Mouse (Mus musculus) c-Kit-positive CD71-negative TER-119-negative erythroid progenitor cells, embryonic 14.5 days (primary cell): Measurements from ENCODE around the gene Urb2.
"Not testable (repeated sequence)": the region's sequence is repeated elsewhere in the genome, so short reads cannot be mapped to it uniquely, and the experiment has no call there.

Experiments
- DNase-seq: peaks from one replicate; pipeline ENCODE4 v3.0.0-alpha.2; 2013; ENCODE audit warnings: low read depth

Urb2 gene

DNA sequence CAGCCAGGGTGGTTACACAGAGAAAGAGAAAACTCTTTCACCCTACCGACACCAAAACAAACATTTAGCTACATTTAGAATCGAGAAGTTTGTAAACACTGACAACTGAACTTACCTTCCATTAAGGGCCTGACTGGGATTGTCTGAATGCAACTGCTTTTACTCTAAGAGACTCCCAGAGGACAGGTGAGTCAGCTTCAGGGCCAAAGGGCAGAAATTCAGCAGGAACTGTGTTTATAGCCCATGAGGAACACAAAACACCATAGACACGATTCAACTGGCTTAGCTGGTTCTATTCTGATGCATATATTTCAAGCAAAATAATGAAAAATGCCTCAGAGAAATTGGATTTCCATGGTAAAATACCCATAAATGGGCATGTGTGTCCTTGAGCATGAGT is 6.6 kb upstream of the Urb2 start:
- no peak for DNase-seq

DNA sequence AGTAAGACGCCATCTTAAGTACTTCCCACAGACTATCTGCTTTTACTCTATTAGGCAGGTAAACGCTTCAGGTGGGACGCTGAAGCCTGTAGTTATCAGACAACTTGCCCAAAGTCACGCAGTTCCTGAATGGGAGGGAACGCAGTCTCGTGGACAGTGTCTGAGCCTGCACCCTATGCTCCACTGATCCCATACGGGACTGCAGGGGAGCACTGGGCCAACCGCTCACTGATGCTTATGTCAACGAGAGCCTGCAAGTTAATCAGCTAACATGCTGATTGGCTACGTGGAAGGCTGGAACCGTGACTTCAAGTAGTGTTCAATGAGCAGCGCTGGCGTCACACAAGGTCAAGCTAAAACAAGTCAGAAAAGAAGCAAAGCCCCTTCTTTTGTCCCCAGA is 1.5 kb upstream of the Urb2 start:
- peak; percentile 26 for DNase-seq

DNA sequence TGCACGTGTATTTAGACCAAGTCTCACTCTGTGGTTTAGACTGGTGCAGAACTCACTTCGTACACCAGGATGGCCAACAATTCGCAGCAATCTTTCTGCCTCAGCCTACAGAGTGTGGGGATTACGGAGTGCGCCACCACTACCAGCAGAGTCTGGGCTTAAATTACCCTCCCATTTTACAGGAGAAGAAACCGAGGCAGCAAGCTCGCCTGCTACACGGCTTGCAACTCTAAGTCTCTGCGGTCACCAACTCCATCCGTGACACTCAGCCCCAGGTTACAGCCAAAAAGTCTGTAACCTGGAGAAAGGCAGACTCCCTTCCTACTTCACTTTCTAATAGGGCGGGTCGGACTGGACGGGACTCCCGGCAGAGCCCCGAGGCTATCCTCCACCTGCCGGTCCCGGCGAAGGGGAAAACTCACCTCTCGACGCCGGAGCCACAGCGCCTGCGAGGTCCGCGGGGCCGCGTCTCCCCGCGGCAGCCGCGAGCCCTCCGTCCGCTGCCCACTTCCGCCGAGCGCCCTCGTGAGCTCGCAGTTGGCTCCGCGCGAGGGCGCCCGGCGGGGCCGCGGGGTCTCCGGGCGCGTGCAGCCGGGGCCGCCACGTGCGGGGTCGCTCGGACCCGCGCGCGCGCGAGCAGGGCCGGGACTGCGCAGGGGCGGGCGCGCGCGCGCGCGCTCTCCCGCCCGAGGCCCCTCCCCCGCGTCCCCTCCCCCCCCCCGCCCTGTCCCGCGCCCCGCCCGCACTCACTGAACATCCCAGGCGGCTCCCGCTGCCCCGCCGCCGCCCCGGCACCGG is 670 bp upstream of the Urb2 start:
- peak; percentile 45 for DNase-seq

DNA sequence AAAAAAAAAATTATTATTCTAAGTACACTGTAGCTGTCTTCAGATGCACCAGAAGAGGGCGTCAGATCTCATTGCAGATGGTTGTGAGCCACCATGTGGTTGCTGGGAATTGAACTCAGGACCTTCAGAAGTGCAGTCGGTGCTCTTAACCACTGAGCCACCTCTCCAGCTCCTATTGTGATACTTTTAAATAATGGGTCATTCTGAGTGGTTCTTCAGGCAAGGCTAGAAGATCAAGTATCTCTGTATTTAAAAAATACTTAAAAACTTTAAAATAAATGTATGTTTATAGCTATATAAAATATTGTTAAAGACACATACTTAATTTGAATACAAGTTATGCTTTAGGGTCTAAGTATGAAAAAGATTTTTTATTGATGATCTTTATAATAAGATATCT is 5.0 kb downstream of the Urb2 start:
- DNase-seq = not testable (repeated sequence)

- no peak for DNase-seq
These were observed 6.5 kb downstream of the Urb2 start for GRCm38 (mm10) chr8:124027831-124028230.

DNA sequence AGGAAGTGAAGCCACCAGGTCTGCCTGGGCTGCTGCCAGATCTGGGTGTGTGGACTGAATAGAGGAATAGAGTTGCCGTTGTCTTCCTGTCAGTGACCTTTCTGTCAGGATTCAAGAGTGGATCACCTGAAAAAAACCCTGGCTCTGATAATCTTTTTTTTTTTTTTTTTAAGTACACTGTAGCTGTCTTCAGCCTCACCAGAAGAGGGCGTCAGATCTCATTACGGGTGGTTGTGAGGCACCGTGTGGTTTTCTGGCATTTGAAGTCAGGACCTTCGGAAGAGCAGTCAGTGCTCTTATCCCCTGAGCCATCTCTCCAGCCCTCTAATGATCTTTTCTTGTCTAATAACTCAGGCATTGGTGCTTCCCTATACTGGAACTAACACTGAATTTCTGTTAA is 12.1 kb downstream of the Urb2 start:
- DNase-seq = no peak

- no peak for DNase-seq
These were observed 16.8 kb downstream of the Urb2 start for GRCm38 (mm10) chr8:124038121-124038520.

- no peak for DNase-seq
These were observed 18.0 kb downstream of the Urb2 start for GRCm38 (mm10) chr8:124039351-124039750.

DNA sequence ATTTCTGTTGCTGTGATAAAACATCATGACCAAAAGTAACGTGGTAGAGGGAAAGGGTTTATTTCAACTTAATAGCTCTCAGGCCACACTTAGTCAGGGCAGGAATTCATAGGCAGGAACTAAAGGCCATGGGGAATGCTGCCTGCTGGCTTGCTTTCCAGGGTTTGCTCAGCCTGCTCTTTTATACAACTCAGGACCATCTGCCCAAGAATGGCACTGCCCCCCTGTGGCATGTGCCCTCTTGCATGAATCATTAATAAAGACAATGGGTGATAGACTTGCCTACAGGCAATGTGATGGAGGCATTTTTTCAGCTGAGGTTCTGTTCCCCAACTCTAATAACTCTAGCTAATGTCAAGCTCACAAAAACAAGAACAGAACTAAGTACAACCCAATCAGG is 20.9 kb downstream of the Urb2 start:
- DNase-seq = no peak

- DNase-seq = no peak
These were observed 23.1 kb downstream of the Urb2 start for GRCm38 (mm10) chr8:124044421-124044820.

DNA sequence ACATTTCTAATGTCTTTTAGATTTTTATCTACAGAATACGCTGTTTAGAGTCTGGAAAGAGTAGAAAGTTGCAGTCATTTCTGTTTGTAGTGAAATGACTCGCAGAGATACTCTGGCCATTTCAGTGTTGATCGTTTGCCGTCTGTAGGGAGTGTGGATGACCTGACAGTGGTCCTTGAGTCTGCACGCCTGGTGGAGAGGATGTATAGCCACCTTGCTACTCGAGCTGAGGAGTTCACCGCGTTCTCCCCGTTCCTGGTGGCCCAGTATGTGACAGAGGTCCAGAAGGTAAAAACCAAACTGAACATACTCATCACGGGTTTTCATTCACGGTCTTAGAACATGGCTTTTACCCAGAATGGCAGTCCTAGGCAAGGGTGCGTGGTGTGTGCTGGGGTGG is 23.6 kb downstream of the Urb2 start:
- DNase-seq = no peak

GRCm38 (mm10) chr8:124045856-124046255 is 24.5 kb downstream of the Urb2 start:
- DNase-seq = no peak

GRCm38 (mm10) chr8:124052110-124052509 is 30.8 kb downstream of the Urb2 start:
- DNase-seq = peak; percentile 36

DNA sequence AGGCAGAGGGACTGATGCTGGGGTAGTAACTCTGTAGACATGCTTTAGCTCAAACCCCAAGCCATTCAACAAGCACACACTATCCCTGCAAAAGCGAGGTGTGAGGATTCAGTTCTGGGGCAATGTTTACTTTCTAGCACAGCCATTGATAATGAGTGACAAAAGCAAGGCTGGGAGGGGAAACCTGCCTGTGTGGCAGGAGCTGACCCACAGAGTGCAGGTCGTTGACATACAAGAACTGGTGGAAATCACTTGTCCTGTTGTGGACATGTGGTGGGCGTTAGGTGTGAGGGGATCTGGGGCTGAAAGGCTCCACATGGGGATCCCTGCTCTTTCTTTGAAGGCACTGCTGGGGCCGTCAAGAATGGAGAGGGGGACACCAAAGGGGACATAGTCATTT is 31.3 kb downstream of the Urb2 start:
- DNase-seq = no peak

DNA sequence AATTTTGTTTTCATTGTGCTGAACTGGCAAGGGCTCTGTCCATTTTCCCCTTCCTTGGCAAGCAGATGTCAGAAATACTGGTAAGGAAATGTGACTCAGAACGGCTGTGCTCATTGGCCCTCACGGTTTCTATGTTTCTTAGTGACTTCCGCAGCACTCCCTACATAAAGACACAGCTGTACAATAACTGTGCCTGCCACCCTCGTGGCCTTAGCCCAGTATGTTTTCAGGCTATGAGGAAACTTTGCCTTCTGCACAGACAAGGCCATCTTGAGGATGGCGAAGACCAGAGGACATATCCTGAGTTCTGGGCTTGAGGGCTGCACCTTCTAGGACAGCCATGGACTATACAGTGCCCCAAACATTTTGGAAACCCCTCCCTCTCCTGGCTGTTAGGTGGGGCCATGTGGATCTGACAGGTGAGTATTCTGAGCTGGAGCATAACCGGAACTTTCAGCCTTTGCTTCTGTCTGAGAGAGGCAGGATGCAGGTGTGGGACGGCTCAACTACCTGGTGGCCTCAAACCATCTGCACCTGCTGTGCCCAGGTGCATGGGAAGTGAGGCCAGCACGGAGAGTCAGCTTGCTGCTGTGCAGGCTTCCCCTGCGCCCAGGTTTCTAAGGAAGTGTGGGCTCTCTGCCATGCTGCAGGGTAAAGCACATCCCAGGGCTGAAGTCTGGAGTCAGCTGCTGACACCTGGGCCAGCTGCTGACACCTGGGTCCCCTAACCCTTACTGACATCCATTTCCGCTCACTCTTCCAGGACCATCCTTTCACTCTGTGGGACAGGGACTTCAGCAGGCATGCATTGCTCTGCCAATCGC is 35.7 kb downstream of the Urb2 start:
- no peak for DNase-seq

GRCm38 (mm10) chr8:124066325-124067058 is 45.2 kb downstream of the Urb2 start:
- no peak for DNase-seq

- DNase-seq = no peak
These were observed 45.9 kb downstream of the Urb2 start for GRCm38 (mm10) chr8:124067059-124067750.

- DNase-seq = no peak
These were observed 49.3 kb downstream of the Urb2 start for GRCm38 (mm10) chr8:124070363-124071324.

DNA sequence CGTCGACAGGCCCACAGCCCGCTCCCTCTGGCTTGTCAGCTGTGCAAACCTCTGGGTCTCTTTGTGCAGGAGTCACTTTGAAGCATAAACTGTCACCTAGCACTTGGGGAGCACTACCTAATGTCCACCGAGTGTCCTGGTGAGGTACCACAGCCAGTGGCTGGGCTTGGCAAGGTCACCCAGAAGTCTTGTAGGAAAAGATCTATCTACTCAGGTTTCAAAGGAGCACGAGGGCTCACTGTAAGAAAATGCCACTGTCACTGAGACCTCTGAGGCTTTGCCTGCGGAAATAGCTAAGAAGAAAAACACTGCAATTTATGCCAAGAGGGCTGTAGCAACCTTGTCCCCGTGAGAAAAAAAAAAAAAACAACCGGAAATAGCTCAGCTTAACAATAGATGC is 54.7 kb downstream of the Urb2 start:
- DNase-seq = no peak

- no peak for DNase-seq
These were observed 55.1 kb downstream of the Urb2 start for GRCm38 (mm10) chr8:124076416-124076815.

DNA sequence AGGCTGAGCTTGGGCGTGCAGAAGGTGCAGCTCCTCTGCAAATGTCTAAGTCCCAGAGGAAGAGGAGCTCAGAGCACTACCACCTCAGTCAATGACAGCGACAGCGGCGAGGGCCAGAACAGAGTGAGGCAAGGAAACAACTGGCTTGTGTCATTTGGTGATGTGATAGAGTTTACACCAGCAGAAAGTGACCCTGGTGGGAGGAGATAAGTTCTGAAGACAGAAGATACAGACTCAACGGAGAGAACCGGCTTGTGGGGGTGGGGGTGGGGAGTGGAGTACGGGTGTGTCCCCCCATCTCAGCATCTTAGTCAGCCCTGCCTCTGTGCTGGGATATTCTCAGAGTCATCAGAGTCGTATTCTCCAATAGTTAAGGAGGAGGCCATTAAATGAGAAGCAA is 56.1 kb downstream of the Urb2 start:
- peak; percentile 30 for DNase-seq
